Mouse (Mus musculus): Measurements from ENCODE around the gene Hoxd9. TPM values are rescaled to one million over a fixed set of nuclear protein-coding genes. Genes with fewer than 3 reads are reported as not detected.

Gene Hoxd9
- polyA plus RNA-seq, 1 experiment from 2014 or later, result 0.41 TPM

- H3K27ac ChIP-seq (ENCODE audit: low read length), result no peak overlapping the region
- peaks cover 3% of the 10 kb centered on the region; the same call in 1 of the 2 replicates for H3K4me1 ChIP-seq (ENCODE audit: control insufficient read depth, insufficient read depth, low read length)
- H3K4me2 ChIP-seq (replicated peaks; ENCODE audit: low read depth, low read length), result no peak overlapping the region
- no peaks in the 10 kb centered on the region for H3K36me3 ChIP-seq (ENCODE audit: control insufficient read depth, insufficient read depth, low read length)
- 0 out of 2 replicates have a peak overlapping the region, but pooled peaks have one; percentile 8 for H3K4me3 ChIP-seq (ENCODE audit: low read depth, low read length)
- peaks cover 61% of the 10 kb centered on the region for H3K27me3 ChIP-seq (ENCODE audit: control insufficient read depth, insufficient read depth, low read length)
- H3K9me3 ChIP-seq (ENCODE audit: control insufficient read depth, low read depth, low read length), result no peaks in the 10 kb centered on the region
- no peak for ATAC-seq (ENCODE audit: insufficient number of reproducible peaks, insufficient read depth, low FRiP score, low read depth)
- no peak overlapping the region for H3K9ac ChIP-seq (replicated peaks; ENCODE audit: low read depth, low read length)
- 3% methylated on average over 62 of the region's 62 CpGs for WGBS
Measured at GRCm38 (mm10) chr2:74657251-74658023, 40.1 kb upstream of the Hoxd9 start.

GRCm38 (mm10) chr2:74658024-74658666, 39.4 kb upstream of the Hoxd9 start:
- under 1% methylated on average over 15 of the region's 15 CpGs for WGBS
- H3K4me1 ChIP-seq (ENCODE audit: control insufficient read depth, insufficient read depth, low read length), result peaks cover 3% of the 10 kb centered on the region; the same call in 1 of the 2 replicates
- H3K4me2 ChIP-seq (replicated peaks; ENCODE audit: low read depth, low read length), result no peak overlapping the region
- ATAC-seq (ENCODE audit: insufficient number of reproducible peaks, insufficient read depth, low FRiP score, low read depth), result no peak
- no peak overlapping the region for H3K27ac ChIP-seq (ENCODE audit: low read length)
- no peak overlapping the region for H3K9ac ChIP-seq (replicated peaks; ENCODE audit: low read depth, low read length)
- peak overlapping the region; percentile 8; the same call in 1 of the 2 replicates for H3K4me3 ChIP-seq (ENCODE audit: low read depth, low read length)
- peaks cover 65% of the 10 kb centered on the region for H3K27me3 ChIP-seq (ENCODE audit: control insufficient read depth, insufficient read depth, low read length)
- no peaks in the 10 kb centered on the region for H3K9me3 ChIP-seq (ENCODE audit: control insufficient read depth, low read depth, low read length)
- no peaks in the 10 kb centered on the region for H3K36me3 ChIP-seq (ENCODE audit: control insufficient read depth, insufficient read depth, low read length)

GRCm38 (mm10) chr2:74658667-74659371, 38.7 kb upstream of the Hoxd9 start:
- Histone ChIP-seq H3K9ac (replicated peaks; ENCODE audit: low read depth, low read length) (no peak overlapping the region), H3K4me3 (ENCODE audit: low read depth, low read length) (peak overlapping the region; percentile 5; the same call in 1 of the 2 replicates), H3K4me1 (ENCODE audit: control insufficient read depth, insufficient read depth, low read length) (peaks cover 3% of the 10 kb centered on the region; the same call in 1 of the 2 replicates), H3K4me2 (replicated peaks; ENCODE audit: low read depth, low read length) (no peak overlapping the region), H3K27ac (ENCODE audit: low read length) (no peak overlapping the region), H3K36me3 (ENCODE audit: control insufficient read depth, insufficient read depth, low read length) (no peaks in the 10 kb centered on the region), H3K27me3 (ENCODE audit: control insufficient read depth, insufficient read depth, low read length) (peaks cover 72% of the 10 kb centered on the region), H3K9me3 (ENCODE audit: control insufficient read depth, low read depth, low read length) (no peaks in the 10 kb centered on the region)
- ATAC-seq (ENCODE audit: insufficient number of reproducible peaks, insufficient read depth, low FRiP score, low read depth), result no peak
- WGBS, result under 1% methylated on average over 47 of the region's 47 CpGs

GRCm38 (mm10) chr2:74659507-74660005, 38.0 kb upstream of the Hoxd9 start, which contains the start of gene Evx2:
TSS of gene Evx2 (minus strand) at chr2:74659557.
- Histone ChIP-seq H3K27ac (ENCODE audit: low read length) (no peak within 1 kb of the TSS), H3K27me3 (ENCODE audit: control insufficient read depth, insufficient read depth, low read length) (peaks cover 73% of the 10 kb centered on the region), H3K4me3 (ENCODE audit: low read depth, low read length) (peak within 1 kb of the TSS; percentile 5; the same call in 1 of the 2 replicates), H3K4me2 (replicated peaks; ENCODE audit: low read depth, low read length) (no peak within 1 kb of the TSS), H3K9me3 (ENCODE audit: control insufficient read depth, low read depth, low read length) (no peaks in the 10 kb centered on the region), H3K9ac (replicated peaks; ENCODE audit: low read depth, low read length) (no peak within 1 kb of the TSS), H3K4me1 (ENCODE audit: control insufficient read depth, insufficient read depth, low read length) (peaks cover 3% of the 10 kb centered on the region; the same call in 1 of the 2 replicates), H3K36me3 (ENCODE audit: control insufficient read depth, insufficient read depth, low read length) (no peaks in the 10 kb centered on the region)
- no peak for ATAC-seq (ENCODE audit: insufficient number of reproducible peaks, insufficient read depth, low FRiP score, low read depth)
- WGBS, result 2% methylated on average over 28 of the region's 28 CpGs

- Histone ChIP-seq H3K9ac (replicated peaks; ENCODE audit: low read depth, low read length) (no peak overlapping the region), H3K4me2 (replicated peaks; ENCODE audit: low read depth, low read length) (no peak overlapping the region), H3K27me3 (ENCODE audit: control insufficient read depth, insufficient read depth, low read length) (peaks cover 73% of the 10 kb centered on the region), H3K4me1 (ENCODE audit: control insufficient read depth, insufficient read depth, low read length) (peaks cover 2% of the 10 kb centered on the region; the same call in 1 of the 2 replicates), H3K9me3 (ENCODE audit: control insufficient read depth, low read depth, low read length) (no peaks in the 10 kb centered on the region), H3K27ac (ENCODE audit: low read length) (no peak overlapping the region), H3K4me3 (ENCODE audit: low read depth, low read length) (no peak overlapping the region), H3K36me3 (ENCODE audit: control insufficient read depth, insufficient read depth, low read length) (no peaks in the 10 kb centered on the region)
- WGBS, result 3% methylated on average over 30 of the region's 30 CpGs
- ATAC-seq (ENCODE audit: insufficient number of reproducible peaks, insufficient read depth, low FRiP score, low read depth), result no peak
Measured at GRCm38 (mm10) chr2:74660421-74661375, 36.8 kb upstream of the Hoxd9 start.

- Histone ChIP-seq H3K4me1 (ENCODE audit: control insufficient read depth, insufficient read depth, low read length) (no peaks in the 10 kb centered on the region), H3K4me3 (ENCODE audit: low read depth, low read length) (no peak overlapping the region), H3K9me3 (ENCODE audit: control insufficient read depth, low read depth, low read length) (no peaks in the 10 kb centered on the region), H3K4me2 (replicated peaks; ENCODE audit: low read depth, low read length) (no peak overlapping the region; the same call in 1 of the 2 replicates), H3K27ac (ENCODE audit: low read length) (no peak overlapping the region), H3K27me3 (ENCODE audit: control insufficient read depth, insufficient read depth, low read length) (peaks cover 75% of the 10 kb centered on the region), H3K36me3 (ENCODE audit: control insufficient read depth, insufficient read depth, low read length) (no peaks in the 10 kb centered on the region), H3K9ac (replicated peaks; ENCODE audit: low read depth, low read length) (no peak overlapping the region)
- 0 out of 2 replicates have a peak, but pooled peaks have one; percentile 23 for ATAC-seq (ENCODE audit: insufficient number of reproducible peaks, insufficient read depth, low FRiP score, low read depth)
- under 1% methylated on average over 14 of the region's 14 CpGs for WGBS
Measured at GRCm38 (mm10) chr2:74661685-74662084, 35.8 kb upstream of the Hoxd9 start.

GRCm38 (mm10) chr2:74663291-74663925, 34.1 kb upstream of the Hoxd9 start:
- Histone ChIP-seq H3K9me3 (ENCODE audit: control insufficient read depth, low read depth, low read length) (no peaks in the 10 kb centered on the region), H3K4me2 (replicated peaks; ENCODE audit: low read depth, low read length) (no peak overlapping the region), H3K4me3 (ENCODE audit: low read depth, low read length) (no peak overlapping the region), H3K36me3 (ENCODE audit: control insufficient read depth, insufficient read depth, low read length) (no peaks in the 10 kb centered on the region), H3K9ac (replicated peaks; ENCODE audit: low read depth, low read length) (no peak overlapping the region), H3K27me3 (ENCODE audit: control insufficient read depth, insufficient read depth, low read length) (peaks cover 83% of the 10 kb centered on the region), H3K4me1 (ENCODE audit: control insufficient read depth, insufficient read depth, low read length) (peaks cover 3% of the 10 kb centered on the region; the same call in 1 of the 2 replicates), H3K27ac (ENCODE audit: low read length) (no peak overlapping the region)
- WGBS, result 4% methylated on average over 18 of the region's 18 CpGs
- no peak for ATAC-seq (ENCODE audit: insufficient number of reproducible peaks, insufficient read depth, low FRiP score, low read depth)

Data from stomach, embryonic 14.5 days (tissue).